In the genomic region with DNA sequence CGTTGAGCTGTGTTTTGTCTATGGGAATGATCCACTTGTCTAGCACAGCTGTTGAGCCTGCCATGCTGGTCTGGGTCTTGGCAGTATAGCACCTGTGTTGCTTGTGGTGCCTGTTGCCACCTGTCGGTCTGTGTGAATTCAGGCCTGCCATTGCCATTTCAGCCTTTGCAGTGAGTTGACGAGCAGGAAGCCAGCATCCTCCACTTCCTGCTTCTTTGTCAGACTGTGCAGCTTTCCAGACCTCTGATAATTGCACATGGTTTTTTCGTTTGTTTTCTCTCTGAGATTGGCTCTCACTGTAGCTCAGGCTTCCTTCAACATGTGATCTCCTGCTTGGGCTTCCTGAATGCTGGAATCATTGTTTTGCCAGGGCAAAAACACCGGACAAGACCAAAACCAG, we compare ENCODE assay signal across 14 mouse cellular contexts. TPM values are rescaled to one million over a fixed set of nuclear protein-coding genes. Genes with fewer than 3 reads are reported as not detected.
A peak's percentile ranks its signal among the peaks of the same experiment; 100 is the strongest.
DNase-seq lines count a peak whose midpoint lies in the region; ATAC-seq and TF ChIP-seq lines count a peak whose summit lies in the region.
"Had no signal": no experiment of that assay in that cellular context is flagged by ENCODE, and none has a peak within 500 bp of the region (broad histone marks: within the 10 kb centered on the region; RNA-seq: fewer than 3 reads in every experiment).

No protein-coding gene starts in this region.

- no peak for TF ChIP-seq EP300 in stomach, postnatal 0 days (optimal IDR thresholded peaks at IDR 0.05)

- peak; percentile 22 for DNase-seq in heart, adult 8-10 months (ENCODE audit: low spot score)
- DNase-seq in heart, postnatal 25 days (ENCODE audit: low spot score), result no peak
- peak; percentile 67 for DNase-seq in CD4-positive, CD25-positive, alpha-beta regulatory T cell, adult 2 months (ENCODE audit: low read depth, low spot score)
- no peak for DNase-seq in stomach, postnatal 0 days (ENCODE audit: low spot score)
- DNase-seq in urinary bladder, adult 2 months (ENCODE audit: low spot score), result no peak
- DNase-seq: cerebellum, postnatal 10 days; gastrocnemius, adult 2 months; lung, adult 2 months had no signal

- no peak for ATAC-seq in heart, embryonic 13.5 days (ENCODE audit: extremely low read depth, insufficient number of reproducible peaks, low FRiP score, low TSS enrichment)
- ATAC-seq in stomach, postnatal 0 days (ENCODE audit: low FRiP score, low TSS enrichment), result no peak
- ATAC-seq in forebrain, embryonic 12.5 days (ENCODE audit: low FRiP score), result no peak
- ATAC-seq in megakaryocyte, adult 5-6 weeks (ENCODE audit: poor library complexity, severe bottlenecking), result no peak
- ATAC-seq: forebrain, embryonic 13.5 days had no signal

- H3K36me3 ChIP-seq in heart, embryonic 13.5 days, result peaks cover 99% of the 10 kb centered on the region
- H3K36me3 ChIP-seq in stomach, postnatal 0 days (ENCODE audit: control insufficient read depth, insufficient read depth, low read length), result peaks cover 38% of the 10 kb centered on the region
- H3K36me3 ChIP-seq in forebrain, embryonic 12.5 days (replicated peaks), result peaks cover 95% of the 10 kb centered on the region

- H3K9ac ChIP-seq in heart, embryonic 13.5 days, result no peak overlapping the region
- H3K9ac ChIP-seq in stomach, postnatal 0 days (ENCODE audit: low read length), result no peak overlapping the region
- H3K9ac ChIP-seq in forebrain, embryonic 12.5 days, result no peak overlapping the region
- H3K9ac ChIP-seq: embryonic facial prominence, embryonic 13.5 days; forebrain, embryonic 13.5 days; hindbrain, embryonic 12.5 days had no signal

- H3K27me3 ChIP-seq in heart, embryonic 13.5 days (replicated peaks), result no peaks in the 10 kb centered on the region
- no peaks in the 10 kb centered on the region for H3K27me3 ChIP-seq in stomach, postnatal 0 days (ENCODE audit: control insufficient read depth, insufficient read depth, low read length)
- no peaks in the 10 kb centered on the region for H3K27me3 ChIP-seq in forebrain, embryonic 12.5 days
- H3K27me3 ChIP-seq: embryonic facial prominence, embryonic 13.5 days; forebrain, embryonic 13.5 days; hindbrain, embryonic 12.5 days had no signal

- H3K4me3 ChIP-seq in heart, embryonic 13.5 days, result no peak overlapping the region
- no peak overlapping the region for H3K4me3 ChIP-seq in stomach, postnatal 0 days (ENCODE audit: low read depth, low read length)
- H3K4me3 ChIP-seq in forebrain, embryonic 12.5 days (replicated peaks), result no peak overlapping the region
- H3K4me3 ChIP-seq: embryonic facial prominence, embryonic 13.5 days; forebrain, embryonic 13.5 days; gastrocnemius, adult 2 months; hindbrain, embryonic 12.5 days had no signal

- 67% methylated on average over 5 of the region's 5 CpGs for WGBS in heart, embryonic 13.5 days
- 67% methylated on average over 5 of the region's 5 CpGs for WGBS in stomach, postnatal 0 days
- 92% methylated on average over 5 of the region's 5 CpGs for WGBS in forebrain, embryonic 12.5 days

- no peaks in the 10 kb centered on the region for H3K9me3 ChIP-seq in heart, embryonic 13.5 days
- no peaks in the 10 kb centered on the region for H3K9me3 ChIP-seq in stomach, postnatal 0 days (ENCODE audit: control insufficient read depth, low read length)
- H3K9me3 ChIP-seq in forebrain, embryonic 12.5 days, result no peaks in the 10 kb centered on the region
- H3K9me3 ChIP-seq: embryonic facial prominence, embryonic 13.5 days; forebrain, embryonic 13.5 days; hindbrain, embryonic 12.5 days had no signal

- no peak overlapping the region for H3K4me2 ChIP-seq in heart, embryonic 13.5 days
- no peak overlapping the region for H3K4me2 ChIP-seq in stomach, postnatal 0 days (replicated peaks; ENCODE audit: low read depth)
- no peak overlapping the region for H3K4me2 ChIP-seq in forebrain, embryonic 12.5 days
- H3K4me2 ChIP-seq: embryonic facial prominence, embryonic 13.5 days; forebrain, embryonic 13.5 days; hindbrain, embryonic 12.5 days had no signal

- peak overlapping the region; percentile 74 for H3K27ac ChIP-seq in heart, embryonic 13.5 days (replicated peaks)
- H3K27ac ChIP-seq in stomach, postnatal 0 days (replicated peaks), result no peak overlapping the region
- H3K27ac ChIP-seq in forebrain, embryonic 12.5 days, result no peak overlapping the region
- H3K27ac ChIP-seq: embryonic facial prominence, embryonic 13.5 days; forebrain, embryonic 13.5 days; gastrocnemius, adult 2 months; hindbrain, embryonic 12.5 days had no signal

- TF ChIP-seq CTCF in stomach, postnatal 0 days (IDR thresholded peaks at IDR 0.05; ENCODE audit: low read depth), result peak; percentile 44

- intact Hi-C loops in heart, postnatal 25 days (cut with DNase I), result no loop called here

- 0 out of 2 replicates have a peak, but pooled peaks cover 3% of the 10 kb centered on the region for H3K4me1 ChIP-seq in heart, embryonic 13.5 days
- H3K4me1 ChIP-seq in stomach, postnatal 0 days (replicated peaks; ENCODE audit: control insufficient read depth, insufficient read depth), result no peaks in the 10 kb centered on the region
- no peaks in the 10 kb centered on the region for H3K4me1 ChIP-seq in forebrain, embryonic 12.5 days
- H3K4me1 ChIP-seq: embryonic facial prominence, embryonic 13.5 days; forebrain, embryonic 13.5 days; hindbrain, embryonic 12.5 days had no signal

RNA-seq across cellular contexts. Expression of a gene that starts 11.9 kb away (rescaled TPM):
- 10 to 100 TPM; 71.4 to 77.8 (median 74.3) TPM for total RNA-seq in heart, adult 8-10 months (2022)
- total RNA-seq in heart, postnatal 25 days (2021), result 10 to 100 TPM; 77.1 to 78.3 TPM
- 161 and 173 TPM in 2 replicates for polyA plus RNA-seq in heart, embryonic 13.5 days (2015; fragmentation: Nextera tagmentation; extraction: Ambion mirVana)
- polyA plus RNA-seq in stomach, postnatal 0 days (2015; fragmentation: Nextera tagmentation; extraction: Ambion mirVana), result 188 and 197 TPM in 2 replicates
- 151 and 152 TPM in 2 replicates for polyA plus RNA-seq in forebrain, embryonic 12.5 days (2016; fragmentation: Nextera tagmentation; extraction: Ambion mirVana)
- total RNA-seq in megakaryocyte, adult 5-6 weeks (2015), result 93.7 and 101 TPM in 2 replicates
- 84.6 and 102 TPM in 2 replicates for total RNA-seq in megakaryocyte, adult 5-6 weeks (2017)
- polyA plus RNA-seq in urinary bladder, adult 2 months (2012; rRNA removed), result 122 and 134 TPM in 2 replicates

RNA-seq across cellular contexts. Expression of a gene that starts 26.7 kb away (rescaled TPM):
- total RNA-seq in heart, adult 8-10 months (2022), result 1 to 10 TPM in 1 of 4 experiments, under 1 TPM in 3; 0.63 to 1.7 (median 0.76) TPM
- total RNA-seq in heart, postnatal 25 days (2021), result 1 to 10 TPM; 1.3 to 1.9 TPM
- 1.0 and 1.1 TPM in 2 replicates for polyA plus RNA-seq in heart, embryonic 13.5 days (2015; fragmentation: Nextera tagmentation; extraction: Ambion mirVana)
- 1.4 and 1.6 TPM in 2 replicates for polyA plus RNA-seq in stomach, postnatal 0 days (2015; fragmentation: Nextera tagmentation; extraction: Ambion mirVana)
- polyA plus RNA-seq in forebrain, embryonic 12.5 days (2016; fragmentation: Nextera tagmentation; extraction: Ambion mirVana), result 0.55 and 0.98 TPM in 2 replicates
- 0.11 and 0.32 TPM in 2 replicates for total RNA-seq in megakaryocyte, adult 5-6 weeks (2015)
- 0.07 and 0.08 TPM in 2 replicates for total RNA-seq in megakaryocyte, adult 5-6 weeks (2017)
- polyA plus RNA-seq in urinary bladder, adult 2 months (2012; rRNA removed), result 1.0 and 1.2 TPM in 2 replicates

Comparison
In these comparisons a context has a peak if more than half of its experiments do, and no peak if none do; other contexts are left out.
1. DNase-seq: peak in heart, adult 8-10 months (single experiment) and CD4-positive, CD25-positive, alpha-beta regulatory T cell, adult 2 months (single experiment); none in heart, postnatal 25 days (single experiment), stomach, postnatal 0 days (single experiment) and urinary bladder, adult 2 months (single experiment).